Mouse (Mus musculus) liver, postnatal 0 days (tissue): Measurements from ENCODE around the gene Map2k7. TPM values are rescaled to one million over a fixed set of nuclear protein-coding genes. Genes with fewer than 3 reads are reported as not detected.
A peak's percentile ranks its signal among the peaks of the same experiment; 100 is the strongest.

Source experiments
- ATAC-seq: fragments of 200-750 bp; cut with Nextera tagmentation; 2 replicates; pipeline ENCODE4 v1.8.0; 2017; ENCODE audit warnings: mild to moderate bottlenecking, moderate library complexity
- DNase-seq: peaks from one replicate; pipeline ENCODE4 v3.0.0-alpha.2; 2016
- H3K27ac ChIP-seq: fragments of 300-500 bp; sonication (generic); 2 replicates; pipeline ENCODE4 v1.5.1; 2014; ENCODE audit warnings: antibody characterized with exemption, moderate library complexity, mild to moderate bottlenecking, low read depth
- H3K27me3 ChIP-seq: fragments of 300-500 bp; sonication (generic); 2 replicates; pipeline ENCODE4 v1.6.1; 2014; ENCODE audit warnings: low read length, control low read depth, mixed read lengths; ENCODE audit not compliant: insufficient read depth
- H3K36me3 ChIP-seq: fragments of 300-500 bp; sonication (generic); replicated peaks from 2 replicates; pipeline ENCODE4 v1.6.1; 2014; ENCODE audit warnings: mild to moderate bottlenecking, control low read depth, low read length, moderate library complexity, mixed read lengths; ENCODE audit not compliant: insufficient read depth
- H3K4me1 ChIP-seq: fragments of 300-500 bp; sonication (generic); 2 replicates; pipeline ENCODE4 v1.6.1; 2014; ENCODE audit warnings: antibody characterized with exemption, mild to moderate bottlenecking, control low read depth; ENCODE audit not compliant: insufficient read depth
- H3K4me2 ChIP-seq: fragments of 300-500 bp; sonication (generic); 2 replicates; pipeline ENCODE4 v1.6.1; 2014; ENCODE audit warnings: low read depth, mild to moderate bottlenecking, low read length, moderate library complexity, mixed read lengths
- H3K4me3 ChIP-seq: fragments of 300-500 bp; sonication (generic); 2 replicates; pipeline ENCODE4 v1.5.1; 2014; ENCODE audit warnings: low read depth, low read length
- H3K9ac ChIP-seq: fragments of 300-500 bp; sonication (generic); replicated peaks from 2 replicates; pipeline ENCODE4 v1.6.1; 2014; ENCODE audit warnings: mild to moderate bottlenecking, moderate library complexity
- H3K9me3 ChIP-seq: fragments of 300-500 bp; sonication (generic); 2 replicates; pipeline ENCODE4 v1.6.1; 2016; ENCODE audit warnings: mild to moderate bottlenecking, control low read depth, low read length, mixed read lengths
- CTCF ChIP-seq: sonication (generic); IDR thresholded peaks from 2 replicates; pipeline ENCODE4 v1.5.1; 2016; ENCODE audit warnings: antibody characterized with exemption, low read depth
- EP300 ChIP-seq: IDR thresholded peaks from 2 replicates; pipeline ENCODE4 v1.6.1; 2016; ENCODE audit warnings: antibody characterized with exemption, low read depth, mild to moderate bottlenecking
- WGBS: fragments of 180-500 bp; shearing (Covaris S2); extraction: QIAGEN DNeasy Blood & Tissue Kit; methylation state at CpG from one replicate; pipeline ENCODE4 v1.1.7; 2014; ENCODE audit not compliant: insufficient replicate concordance; 5-methylcytosine and 5-hydroxymethylcytosine counted together
- polyA plus RNA-seq: library from polyadenylated mRNA; unstranded; fragments of >200 nt; fragmentation: Nextera tagmentation; extraction: Ambion mirVana; gene quantifications from 2 replicates; pipeline ENCODE4 v1.2.1, GENCODE M21; 2015

Gene Map2k7
- polyA plus RNA-seq, 1 experiment from 2014 or later, result 10.5 TPM

DNA sequence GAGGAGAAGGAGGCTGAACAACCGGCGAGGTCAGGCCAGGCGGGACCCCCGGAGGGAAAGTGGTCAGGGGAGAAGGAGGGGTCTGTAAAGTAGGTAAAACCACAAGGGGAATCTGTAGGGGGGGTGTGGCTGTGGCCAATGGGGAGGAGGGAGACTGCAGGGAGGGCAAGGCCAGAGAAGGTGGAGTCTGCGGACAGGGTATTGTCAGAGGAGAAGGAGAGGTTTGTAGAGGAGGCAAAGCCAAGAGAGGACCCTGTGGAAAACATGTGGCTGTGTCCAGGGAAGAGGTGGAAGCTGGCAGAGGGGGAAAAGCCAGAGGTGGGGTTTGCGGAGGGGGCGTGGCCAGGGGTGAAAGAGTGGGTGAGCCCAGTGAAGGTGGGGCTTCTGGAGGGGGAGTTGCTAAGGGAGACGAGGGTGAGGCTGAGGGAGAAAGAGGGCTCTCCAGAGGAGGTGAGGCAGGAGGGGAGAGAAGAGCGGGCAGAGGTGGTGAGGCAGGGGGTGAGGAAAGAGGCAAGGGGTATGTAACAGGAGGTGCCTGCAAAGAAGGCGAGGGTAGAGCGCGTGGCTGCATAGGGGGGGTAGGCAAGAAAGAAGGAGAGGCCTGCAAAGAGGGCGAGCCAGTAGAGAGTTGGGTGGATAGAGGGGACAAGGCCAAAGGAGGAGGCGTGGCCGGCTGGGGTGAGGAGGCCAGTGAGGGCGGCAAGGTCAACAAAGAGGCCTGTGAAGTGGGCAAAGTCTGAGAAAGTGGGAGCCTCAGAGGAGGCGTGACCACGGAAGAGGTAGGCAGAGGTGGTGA is 25.1 kb upstream of the Map2k7 start:
- H3K4me1 ChIP-seq, result peaks cover 28% of the 10 kb centered on the region
- ATAC-seq (peak; percentile 60), DNase-seq (peak; percentile 59)
- H3K4me3 ChIP-seq, result peak overlapping the region; percentile 45
- peaks cover 46% of the 10 kb centered on the region for H3K27me3 ChIP-seq
- no peaks in the 10 kb centered on the region for H3K9me3 ChIP-seq
- peak overlapping the region; percentile 57; the same call in 1 of the 2 replicates for H3K9ac ChIP-seq
- no peak overlapping the region for H3K27ac ChIP-seq
- peak overlapping the region; percentile 71 for H3K4me2 ChIP-seq
- 3% methylated on average over 18 of the region's 18 CpGs for WGBS
- TF ChIP-seq CTCF (no peak), EP300 (no peak)
- no peaks in the 10 kb centered on the region for H3K36me3 ChIP-seq

DNA sequence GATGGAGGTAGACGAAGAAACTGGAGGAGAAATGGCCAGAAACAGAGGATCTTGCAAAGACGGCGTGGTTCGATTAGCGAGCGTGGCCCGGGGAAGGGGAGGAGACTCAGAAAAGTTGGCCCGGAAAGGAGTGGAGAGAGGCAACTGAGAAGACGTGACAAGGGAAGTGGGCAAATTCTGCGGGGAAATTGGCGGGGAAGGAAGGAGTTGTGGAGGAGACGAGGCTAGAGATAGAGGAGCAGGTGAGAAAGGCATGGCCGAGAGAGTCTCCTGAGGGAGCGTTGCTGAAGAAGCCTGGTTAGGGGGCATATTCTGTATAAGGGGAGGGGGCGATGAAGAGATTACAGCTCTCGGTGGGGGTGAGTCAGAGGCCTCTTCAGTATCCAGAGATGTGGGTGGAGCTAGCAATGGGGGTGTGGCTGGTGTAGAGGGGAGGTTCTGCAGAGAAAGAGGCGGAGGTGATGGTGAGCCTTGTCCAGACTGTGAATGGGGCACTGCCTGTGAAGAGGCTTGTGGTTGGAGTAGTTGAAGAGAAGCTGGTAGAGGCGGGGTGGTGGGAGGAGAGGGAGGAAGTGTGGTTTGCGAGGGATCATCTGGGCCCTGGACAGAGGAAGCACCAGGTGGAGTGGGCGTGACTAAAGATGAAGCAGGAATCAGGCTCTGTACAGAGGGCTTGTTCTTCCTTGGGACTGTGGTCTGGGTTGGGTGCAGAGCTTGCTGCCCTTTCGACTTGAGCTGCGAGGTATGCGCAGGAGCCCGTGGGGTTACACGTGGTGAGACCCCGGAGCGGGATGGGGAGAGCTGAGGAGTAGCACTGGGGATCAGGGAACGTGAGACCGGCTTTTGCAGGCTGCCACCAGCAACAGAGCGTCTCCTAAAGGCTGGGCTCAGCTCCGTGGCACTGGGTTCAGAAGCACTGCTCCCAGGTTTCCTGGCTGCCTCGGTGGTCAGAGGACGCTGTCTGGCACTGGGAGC is 24.2 kb upstream of the Map2k7 start:
- H3K27ac ChIP-seq, result no peak overlapping the region
- no peaks in the 10 kb centered on the region for H3K36me3 ChIP-seq
- H3K4me1 ChIP-seq, result peaks cover 28% of the 10 kb centered on the region
- no peaks in the 10 kb centered on the region for H3K9me3 ChIP-seq
- peak overlapping the region; percentile 71 for H3K4me2 ChIP-seq
- TF ChIP-seq EP300, result no peak
- peak overlapping the region; percentile 45 for H3K4me3 ChIP-seq
- ATAC-seq (peak; percentile 77), DNase-seq (peak; percentile 72)
- 6% methylated on average over 33 of the region's 33 CpGs for WGBS
- peaks cover 46% of the 10 kb centered on the region for H3K27me3 ChIP-seq
- H3K9ac ChIP-seq, result no peak overlapping the region

DNA sequence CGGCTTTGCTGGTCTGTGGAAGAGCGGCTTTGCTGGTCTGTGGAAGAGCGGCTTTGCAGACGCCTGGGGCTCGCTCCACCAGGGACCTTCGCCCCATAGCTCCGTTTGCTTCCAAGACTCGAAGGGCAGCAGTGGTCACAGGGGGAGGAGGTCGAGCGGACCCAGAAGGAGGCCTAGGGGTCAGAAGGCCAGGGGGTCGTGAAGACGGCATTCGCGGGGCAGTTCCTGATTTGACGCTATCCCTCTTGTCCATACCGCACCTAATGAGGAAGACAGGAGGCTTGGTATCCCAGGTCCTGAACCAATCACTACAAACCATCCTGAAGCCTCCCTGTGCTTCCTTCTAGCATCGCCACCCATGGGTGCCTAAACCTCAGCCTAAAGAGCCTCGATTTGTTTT is 22.2 kb upstream of the Map2k7 start:
- Histone ChIP-seq H3K9me3 (no peaks in the 10 kb centered on the region), H3K4me3 (peak overlapping the region; percentile 40; the same call in 1 of the 2 replicates), H3K9ac (no peak overlapping the region), H3K4me1 (peaks cover 28% of the 10 kb centered on the region), H3K4me2 (no peak overlapping the region), H3K27ac (no peak overlapping the region), H3K36me3 (no peaks in the 10 kb centered on the region), H3K27me3 (peaks cover 46% of the 10 kb centered on the region)
- TF ChIP-seq EP300, result no peak
- TF ChIP-seq CTCF, result no peak
- no peak for DNase-seq
- no peak for ATAC-seq
- WGBS, result 21% methylated on average over 18 of the region's 18 CpGs

DNA sequence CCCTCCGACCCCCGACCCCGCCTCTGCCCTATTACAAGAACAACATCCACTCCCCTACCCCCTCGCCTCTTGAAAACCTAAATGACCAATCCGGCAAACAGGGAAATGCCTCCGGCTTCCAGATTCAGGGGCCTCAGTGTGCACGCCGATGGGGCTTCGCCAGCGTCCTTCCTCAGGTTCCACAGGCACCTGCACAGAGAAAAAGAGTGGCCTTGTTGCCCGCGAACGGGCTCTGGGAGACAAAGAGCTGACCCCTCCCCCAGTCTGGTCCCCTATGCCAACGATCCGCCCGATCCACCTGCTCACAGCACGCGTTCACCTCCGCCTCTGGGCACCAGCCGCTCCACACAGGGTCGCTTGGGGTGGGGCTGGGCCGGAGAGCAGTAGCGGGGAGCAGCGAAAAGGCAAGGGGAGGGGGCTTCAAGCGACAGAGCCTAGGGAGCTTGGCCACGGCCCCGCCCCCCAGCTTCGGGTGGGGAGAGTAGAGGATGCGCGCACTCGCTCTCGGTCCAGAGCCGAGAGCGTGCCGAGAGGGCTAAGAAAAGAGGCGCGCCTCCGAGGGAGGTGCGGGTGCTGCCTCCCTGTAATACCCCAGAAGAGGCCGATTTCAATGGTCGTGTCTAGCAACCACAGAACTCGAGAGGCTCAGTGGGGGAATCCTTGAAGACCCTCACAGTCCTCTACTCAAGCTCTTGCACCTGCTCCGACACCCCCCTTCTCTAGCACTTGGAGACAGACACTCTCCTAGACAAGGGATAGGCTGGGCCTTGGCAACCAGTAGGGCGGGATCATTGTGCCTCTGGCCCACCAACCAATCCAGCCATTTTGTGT is 21.5 kb upstream of the Map2k7 start, which contains the start of gene Prr36:
Prr36 (minus strand) TSS at position 669 of the 831 bp plus-strand sequence.
- Histone ChIP-seq H3K9ac (no peak within 1 kb of the TSS), H3K9me3 (no peaks in the 10 kb centered on the region), H3K4me2 (peak within 1 kb of the TSS; percentile 66), H3K4me3 (peak within 1 kb of the TSS; percentile 40), H3K36me3 (no peaks in the 10 kb centered on the region), H3K27ac (no peak within 1 kb of the TSS), H3K4me1 (peaks cover 28% of the 10 kb centered on the region), H3K27me3 (peaks cover 46% of the 10 kb centered on the region)
- DNase-seq, result no peak
- ATAC-seq, result no peak
- WGBS, result 3% methylated on average over 41 of the region's 44 CpGs
- TF ChIP-seq CTCF, result no peak
- no peak for TF ChIP-seq EP300

DNA sequence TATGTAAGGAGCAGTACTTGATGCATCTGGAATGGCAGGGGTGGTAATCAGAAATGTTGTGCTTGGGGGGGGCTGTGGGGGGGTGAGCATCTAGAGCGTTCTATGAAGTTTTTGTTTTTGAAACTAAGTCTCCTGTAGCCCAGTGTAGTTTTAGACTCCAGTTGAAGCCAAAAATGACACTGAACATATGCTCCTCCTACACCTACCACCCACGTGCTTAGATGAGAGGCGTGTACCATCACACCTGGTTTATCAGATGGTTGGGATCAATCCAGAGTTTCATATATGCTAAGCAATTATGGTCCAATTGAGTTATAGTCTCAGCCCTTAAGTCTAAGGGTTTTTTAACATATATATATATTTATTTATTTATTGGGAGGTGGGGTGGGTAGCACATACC is 18.9 kb upstream of the Map2k7 start:
- Histone ChIP-seq H3K4me3 (no peak overlapping the region), H3K27me3 (peaks cover 37% of the 10 kb centered on the region), H3K4me1 (peaks cover 14% of the 10 kb centered on the region; the same call in 1 of the 2 replicates), H3K27ac (no peak overlapping the region), H3K9me3 (no peaks in the 10 kb centered on the region), H3K4me2 (no peak overlapping the region), H3K36me3 (no peaks in the 10 kb centered on the region), H3K9ac (no peak overlapping the region)
- TF ChIP-seq EP300 (no peak), CTCF (no peak)
- DNase-seq, result no peak
- WGBS, result 85% methylated on average over 3 of the region's 3 CpGs
- ATAC-seq, result no peak
